Mouse (Mus musculus): ENCODE results near the gene Grik1. TPM values are rescaled to one million over a fixed set of nuclear protein-coding genes. Genes with fewer than 3 reads are reported as not detected.

Gene Grik1
- polyA plus RNA-seq, 1 experiment from 2014 or later: 0.84 TPM

- no peak overlapping the region for H3K9ac ChIP-seq (ENCODE audit: low read length)
- no peaks in the 10 kb centered on the region for H3K36me3 ChIP-seq (ENCODE audit: control insufficient read depth, insufficient read depth, low read length)
- H3K4me2 ChIP-seq (ENCODE audit: low read depth, severe bottlenecking): no peak overlapping the region
- no peak for DNase-seq (ENCODE audit: low spot score)
- 77% methylated on average over 6 of the region's 6 CpGs for WGBS
- H3K9me3 ChIP-seq (ENCODE audit: control insufficient read depth, low read length): no peaks in the 10 kb centered on the region
- H3K4me3 ChIP-seq (ENCODE audit: low read depth, low read length): no peak overlapping the region
- H3K27ac ChIP-seq (replicated peaks; ENCODE audit: low read depth, low read length): no peak overlapping the region
- H3K4me1 ChIP-seq (ENCODE audit: control insufficient read depth, insufficient read depth, low read length): no peaks in the 10 kb centered on the region
- H3K27me3 ChIP-seq (ENCODE audit: control insufficient read depth, insufficient read depth, low read length): no peaks in the 10 kb centered on the region
- no peak for ATAC-seq (ENCODE audit: insufficient number of reproducible peaks, low FRiP score, low TSS enrichment, low read depth)
These were observed 318.2 kb downstream of the Grik1 start for GRCm38 (mm10) chr16:87971911-87972310.

- Histone ChIP-seq H3K4me2 (ENCODE audit: low read depth, severe bottlenecking) (no peak overlapping the region), H3K4me3 (ENCODE audit: low read depth, low read length) (no peak overlapping the region), H3K4me1 (ENCODE audit: control insufficient read depth, insufficient read depth, low read length) (no peaks in the 10 kb centered on the region), H3K9me3 (ENCODE audit: control insufficient read depth, low read length) (no peaks in the 10 kb centered on the region), H3K27me3 (ENCODE audit: control insufficient read depth, insufficient read depth, low read length) (no peaks in the 10 kb centered on the region), H3K36me3 (ENCODE audit: control insufficient read depth, insufficient read depth, low read length) (no peaks in the 10 kb centered on the region), H3K9ac (ENCODE audit: low read length) (no peak overlapping the region), H3K27ac (replicated peaks; ENCODE audit: low read depth, low read length) (no peak overlapping the region)
- no peak for ATAC-seq (ENCODE audit: insufficient number of reproducible peaks, low FRiP score, low TSS enrichment, low read depth)
- DNase-seq (ENCODE audit: low spot score): no peak
- 91% methylated on average over 3 of the region's 3 CpGs for WGBS
These were observed 320.1 kb downstream of the Grik1 start for GRCm38 (mm10) chr16:87969936-87970335.

- H3K4me2 ChIP-seq (ENCODE audit: low read depth, severe bottlenecking): no peak overlapping the region
- no peak overlapping the region for H3K9ac ChIP-seq (ENCODE audit: low read length)
- no peaks in the 10 kb centered on the region for H3K9me3 ChIP-seq (ENCODE audit: control insufficient read depth, low read length)
- no peaks in the 10 kb centered on the region for H3K27me3 ChIP-seq (ENCODE audit: control insufficient read depth, insufficient read depth, low read length)
- H3K27ac ChIP-seq (replicated peaks; ENCODE audit: low read depth, low read length): no peak overlapping the region
- DNase-seq (ENCODE audit: low spot score): no peak
- H3K4me3 ChIP-seq (ENCODE audit: low read depth, low read length): no peak overlapping the region
- H3K36me3 ChIP-seq (ENCODE audit: control insufficient read depth, insufficient read depth, low read length): no peaks in the 10 kb centered on the region
- 64% methylated on average over 6 of the region's 6 CpGs for WGBS
- no peaks in the 10 kb centered on the region for H3K4me1 ChIP-seq (ENCODE audit: control insufficient read depth, insufficient read depth, low read length)
- ATAC-seq (ENCODE audit: insufficient number of reproducible peaks, low FRiP score, low TSS enrichment, low read depth): no peak
These were observed 328.6 kb downstream of the Grik1 start for GRCm38 (mm10) chr16:87961419-87961818.

- no peak overlapping the region for H3K27ac ChIP-seq (replicated peaks; ENCODE audit: low read depth, low read length)
- 73% methylated on average over 10 of the region's 10 CpGs for WGBS
These were observed 332.6 kb downstream of the Grik1 start for GRCm38 (mm10) chr16:87957449-87957848.

GRCm38 (mm10) chr16:87956178-87956577, 333.9 kb downstream of the Grik1 start:
- WGBS: 77% methylated on average over 5 of the region's 5 CpGs
- ATAC-seq (ENCODE audit: insufficient number of reproducible peaks, low FRiP score, low TSS enrichment, low read depth): no peak

More at GRCm38 (mm10) chr16:87957449-87957848, 332.6 kb downstream of the Grik1 start:
- no peak overlapping the region for H3K4me3 ChIP-seq (ENCODE audit: low read depth, low read length)
- no peaks in the 10 kb centered on the region for H3K9me3 ChIP-seq (ENCODE audit: control insufficient read depth, low read length)
- no peaks in the 10 kb centered on the region for H3K27me3 ChIP-seq (ENCODE audit: control insufficient read depth, insufficient read depth, low read length)
- no peak overlapping the region for H3K4me2 ChIP-seq (ENCODE audit: low read depth, severe bottlenecking)
- ATAC-seq (ENCODE audit: insufficient number of reproducible peaks, low FRiP score, low TSS enrichment, low read depth): no peak
- no peak overlapping the region for H3K9ac ChIP-seq (ENCODE audit: low read length)
- no peaks in the 10 kb centered on the region for H3K36me3 ChIP-seq (ENCODE audit: control insufficient read depth, insufficient read depth, low read length)
- H3K4me1 ChIP-seq (ENCODE audit: control insufficient read depth, insufficient read depth, low read length): no peaks in the 10 kb centered on the region
- DNase-seq (ENCODE audit: low spot score): no peak

GRCm38 (mm10) chr16:87954715-87955441, 335.2 kb downstream of the Grik1 start:
- Histone ChIP-seq H3K27me3 (ENCODE audit: control insufficient read depth, insufficient read depth, low read length) (no peaks in the 10 kb centered on the region), H3K36me3 (ENCODE audit: control insufficient read depth, insufficient read depth, low read length) (no peaks in the 10 kb centered on the region), H3K9me3 (ENCODE audit: control insufficient read depth, low read length) (no peaks in the 10 kb centered on the region), H3K4me3 (ENCODE audit: low read depth, low read length) (no peak overlapping the region), H3K4me2 (ENCODE audit: low read depth, severe bottlenecking) (no peak overlapping the region), H3K4me1 (ENCODE audit: control insufficient read depth, insufficient read depth, low read length) (no peaks in the 10 kb centered on the region), H3K9ac (ENCODE audit: low read length) (no peak overlapping the region), H3K27ac (replicated peaks; ENCODE audit: low read depth, low read length) (no peak overlapping the region)
- 85% methylated on average over 9 of the region's 9 CpGs for WGBS
- no peak for ATAC-seq (ENCODE audit: insufficient number of reproducible peaks, low FRiP score, low TSS enrichment, low read depth)
- no peak for DNase-seq (ENCODE audit: low spot score)

More at GRCm38 (mm10) chr16:87956178-87956577, 333.9 kb downstream of the Grik1 start:
- Histone ChIP-seq H3K4me2 (ENCODE audit: low read depth, severe bottlenecking) (no peak overlapping the region), H3K27me3 (ENCODE audit: control insufficient read depth, insufficient read depth, low read length) (no peaks in the 10 kb centered on the region), H3K9me3 (ENCODE audit: control insufficient read depth, low read length) (no peaks in the 10 kb centered on the region), H3K36me3 (ENCODE audit: control insufficient read depth, insufficient read depth, low read length) (no peaks in the 10 kb centered on the region), H3K9ac (ENCODE audit: low read length) (no peak overlapping the region), H3K4me1 (ENCODE audit: control insufficient read depth, insufficient read depth, low read length) (no peaks in the 10 kb centered on the region), H3K27ac (replicated peaks; ENCODE audit: low read depth, low read length) (no peak overlapping the region), H3K4me3 (ENCODE audit: low read depth, low read length) (no peak overlapping the region)
- DNase-seq (ENCODE audit: low spot score): no peak

- Histone ChIP-seq H3K36me3 (ENCODE audit: control insufficient read depth, insufficient read depth, low read length) (no peaks in the 10 kb centered on the region), H3K9me3 (ENCODE audit: control insufficient read depth, low read length) (no peaks in the 10 kb centered on the region), H3K9ac (ENCODE audit: low read length) (no peak overlapping the region), H3K4me1 (ENCODE audit: control insufficient read depth, insufficient read depth, low read length) (no peaks in the 10 kb centered on the region), H3K27ac (replicated peaks; ENCODE audit: low read depth, low read length) (no peak overlapping the region), H3K4me2 (ENCODE audit: low read depth, severe bottlenecking) (no peak overlapping the region), H3K4me3 (ENCODE audit: low read depth, low read length) (no peak overlapping the region), H3K27me3 (ENCODE audit: control insufficient read depth, insufficient read depth, low read length) (no peaks in the 10 kb centered on the region)
- ATAC-seq (ENCODE audit: insufficient number of reproducible peaks, low FRiP score, low TSS enrichment, low read depth) (no peak), DNase-seq (ENCODE audit: low spot score) (no peak)
- 86% methylated on average over 4 of the region's 4 CpGs for WGBS
These were observed 336.9 kb downstream of the Grik1 start for GRCm38 (mm10) chr16:87953176-87953575.

- no peak overlapping the region for H3K27ac ChIP-seq (replicated peaks; ENCODE audit: low read depth, low read length)
- ATAC-seq (ENCODE audit: insufficient number of reproducible peaks, low FRiP score, low TSS enrichment, low read depth): no peak
- WGBS: 93% methylated on average over 11 of the region's 11 CpGs
- no peaks in the 10 kb centered on the region for H3K36me3 ChIP-seq (ENCODE audit: control insufficient read depth, insufficient read depth, low read length)
- no peaks in the 10 kb centered on the region for H3K9me3 ChIP-seq (ENCODE audit: control insufficient read depth, low read length)
- H3K4me1 ChIP-seq (ENCODE audit: control insufficient read depth, insufficient read depth, low read length): no peaks in the 10 kb centered on the region
- H3K4me3 ChIP-seq (ENCODE audit: low read depth, low read length): no peak overlapping the region
- no peaks in the 10 kb centered on the region for H3K27me3 ChIP-seq (ENCODE audit: control insufficient read depth, insufficient read depth, low read length)
- H3K4me2 ChIP-seq (ENCODE audit: low read depth, severe bottlenecking): no peak overlapping the region
- H3K9ac ChIP-seq (ENCODE audit: low read length): no peak overlapping the region
- DNase-seq (ENCODE audit: low spot score): no peak
These were observed 340.2 kb downstream of the Grik1 start for GRCm38 (mm10) chr16:87949881-87950280.

GRCm38 (mm10) chr16:87948122-87948521, 341.9 kb downstream of the Grik1 start:
- Histone ChIP-seq H3K36me3 (ENCODE audit: control insufficient read depth, insufficient read depth, low read length) (no peaks in the 10 kb centered on the region), H3K9ac (ENCODE audit: low read length) (no peak overlapping the region), H3K4me3 (ENCODE audit: low read depth, low read length) (no peak overlapping the region), H3K9me3 (ENCODE audit: control insufficient read depth, low read length) (no peaks in the 10 kb centered on the region), H3K4me2 (ENCODE audit: low read depth, severe bottlenecking) (no peak overlapping the region), H3K27ac (replicated peaks; ENCODE audit: low read depth, low read length) (no peak overlapping the region), H3K4me1 (ENCODE audit: control insufficient read depth, insufficient read depth, low read length) (no peaks in the 10 kb centered on the region), H3K27me3 (ENCODE audit: control insufficient read depth, insufficient read depth, low read length) (no peaks in the 10 kb centered on the region)
- ATAC-seq (ENCODE audit: insufficient number of reproducible peaks, low FRiP score, low TSS enrichment, low read depth): no peak
- DNase-seq (ENCODE audit: low spot score): no peak
- WGBS: 82% methylated on average over 4 of the region's 4 CpGs

Measured in limb, embryonic 11.5 days (tissue).